Mouse (Mus musculus): ENCODE data around the gene Il5ra.

Il5ra gene

DNA sequence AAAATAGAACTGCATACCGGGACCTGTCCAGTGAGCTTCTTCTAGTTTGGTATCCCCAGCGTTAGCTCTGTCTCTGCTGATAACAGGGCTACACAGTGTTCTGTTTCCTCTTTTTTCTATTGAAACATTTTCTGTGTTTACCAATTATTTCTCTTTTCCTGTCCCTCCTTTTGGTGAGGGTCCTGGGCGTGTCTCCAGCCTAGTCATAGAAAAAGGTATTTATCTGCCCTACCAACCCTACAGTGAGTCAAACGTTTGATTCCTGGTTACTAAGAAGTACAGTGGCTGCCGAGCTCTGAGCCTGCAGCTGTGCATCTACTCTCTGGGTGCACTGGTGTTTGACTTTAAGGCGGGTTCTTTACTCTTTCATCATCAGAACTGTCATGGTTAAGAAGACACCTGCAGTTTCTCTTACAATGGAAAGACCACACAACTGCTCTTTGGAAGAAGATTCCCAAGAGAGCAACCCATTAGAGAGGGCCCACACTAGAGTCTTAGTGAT, at the start of gene Il5ra:
Gene Il5ra (minus strand): TSS at position 151 of the 502 bp plus-strand sequence.
- no peak for ATAC-seq (ENCODE audit: low TSS enrichment)

GRCm38 (mm10) chr6:106794094-106794814, 45.4 kb upstream of the Il5ra start:
- no peak for ATAC-seq (ENCODE audit: low TSS enrichment)

- ATAC-seq (ENCODE audit: low TSS enrichment) = no peak
These were observed 44.8 kb upstream of the Il5ra start for GRCm38 (mm10) chr6:106793621-106794020.

DNA sequence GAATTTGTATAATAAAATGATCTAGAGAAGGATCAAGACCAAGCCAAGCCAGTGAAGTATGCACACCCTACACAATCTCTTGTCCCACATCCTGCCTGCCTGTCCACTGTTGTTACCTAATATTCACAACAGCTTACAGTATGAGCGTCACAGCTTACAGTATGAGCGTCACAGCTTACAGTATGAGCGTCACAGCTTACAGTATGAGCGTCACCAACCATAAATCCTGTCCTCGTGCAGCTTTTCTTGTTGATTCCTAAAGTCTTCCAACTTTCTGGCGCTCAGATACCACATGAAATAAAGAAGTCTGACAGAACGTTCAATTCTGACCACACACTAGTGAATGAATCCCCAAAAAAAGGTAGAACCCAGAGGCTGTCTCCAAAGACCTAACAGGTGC, 44.3 kb upstream of the Il5ra start:
- no peak for ATAC-seq (ENCODE audit: low TSS enrichment)

DNA sequence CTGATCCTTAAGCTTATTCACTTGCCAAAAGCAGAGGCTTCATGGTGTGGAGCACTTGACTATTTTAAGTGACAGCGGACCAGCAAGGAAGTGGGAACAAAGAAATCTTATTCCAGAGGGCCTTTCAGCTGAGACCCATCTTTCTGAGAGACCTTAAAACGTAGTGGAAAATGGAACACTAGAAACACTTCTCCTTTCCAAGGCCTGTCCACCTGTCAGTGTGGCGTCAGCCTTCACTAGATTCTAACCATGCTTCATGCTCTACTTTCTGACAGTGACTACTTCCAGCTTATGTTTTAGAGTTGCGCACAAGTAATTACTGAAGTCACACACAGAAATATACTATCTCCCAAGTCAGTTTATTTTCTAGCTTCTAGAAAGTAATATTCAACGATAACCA, 43.6 kb upstream of the Il5ra start:
- ATAC-seq (ENCODE audit: low TSS enrichment) = no peak

DNA sequence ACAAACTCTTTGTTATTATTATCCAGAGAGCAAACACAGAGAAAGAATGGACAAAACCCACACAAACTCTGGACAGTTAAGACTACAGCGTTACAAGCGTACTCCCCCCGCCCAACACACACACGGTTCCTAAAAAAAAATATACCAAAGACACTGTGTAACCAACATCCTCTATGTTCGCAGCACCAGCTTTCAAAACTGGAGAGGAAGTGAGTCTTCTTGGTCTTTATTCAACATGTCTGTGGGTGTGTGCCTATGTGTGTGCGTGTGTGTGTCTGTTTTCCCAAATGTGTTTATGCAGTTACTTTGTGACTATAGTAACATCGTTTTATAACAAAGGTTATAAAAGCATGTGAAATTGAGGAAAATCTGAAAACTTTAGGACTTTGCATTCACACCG, 42.6 kb upstream of the Il5ra start:
- no peak for ATAC-seq (ENCODE audit: low TSS enrichment)

DNA sequence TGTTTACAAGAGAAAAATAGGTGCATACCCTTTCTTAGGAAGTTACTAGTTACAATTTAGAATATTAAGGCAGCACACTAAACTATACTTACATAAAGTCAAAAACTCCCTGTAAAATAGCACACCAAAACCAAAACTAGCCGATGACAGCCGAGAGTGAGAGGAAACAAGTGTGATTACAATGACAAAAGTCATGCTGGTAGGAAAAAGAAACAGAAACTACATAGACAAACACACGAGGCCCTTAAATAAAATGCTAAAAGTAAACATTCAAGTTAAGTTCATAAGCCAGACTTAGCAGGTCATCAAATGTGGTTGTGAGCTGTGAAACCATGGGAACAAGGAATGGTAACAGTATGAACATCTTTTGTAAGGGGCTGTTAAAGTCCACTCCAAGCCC, 38.3 kb upstream of the Il5ra start:
- ATAC-seq (ENCODE audit: low TSS enrichment) = no peak

- ATAC-seq (ENCODE audit: low TSS enrichment) = no peak
These were observed 21.2 kb upstream of the Il5ra start for GRCm38 (mm10) chr6:106770046-106770445.

GRCm38 (mm10) chr6:106769290-106769866, 20.5 kb upstream of the Il5ra start:
- no peak; the same call in none of the 2 replicates for ATAC-seq (ENCODE audit: low TSS enrichment)

- peak; percentile 99 for ATAC-seq (ENCODE audit: low TSS enrichment)
These were observed 19.9 kb upstream of the Il5ra start, which contains the start of gene Trnt1 for GRCm38 (mm10) chr6:106768640-106769289. Gene Trnt1, plus strand, starts transcription at chr6:106769120.

GRCm38 (mm10) chr6:106766774-106767173, 17.9 kb upstream of the Il5ra start:
- ATAC-seq (ENCODE audit: low TSS enrichment) = no peak

DNA sequence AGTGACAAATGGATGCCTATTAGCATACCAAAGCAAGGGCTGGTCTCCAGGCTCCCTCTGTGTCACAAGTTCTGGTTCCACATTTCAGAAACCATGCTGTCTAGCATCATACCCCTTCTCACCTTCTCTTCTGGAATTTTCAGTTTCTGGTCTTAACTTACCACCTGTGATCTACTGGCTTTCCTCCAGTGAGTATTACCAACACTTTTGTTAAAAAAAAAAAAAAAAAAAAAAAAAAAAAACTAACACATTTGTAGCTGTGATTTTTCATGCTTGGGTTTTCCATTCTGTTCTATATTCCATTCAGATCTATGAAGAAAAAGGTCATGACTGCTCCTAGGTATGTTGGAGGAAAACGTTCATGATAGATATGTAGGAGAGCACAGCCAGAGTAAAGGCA, 17.1 kb upstream of the Il5ra start:
- no peak for ATAC-seq (ENCODE audit: low TSS enrichment)

DNA sequence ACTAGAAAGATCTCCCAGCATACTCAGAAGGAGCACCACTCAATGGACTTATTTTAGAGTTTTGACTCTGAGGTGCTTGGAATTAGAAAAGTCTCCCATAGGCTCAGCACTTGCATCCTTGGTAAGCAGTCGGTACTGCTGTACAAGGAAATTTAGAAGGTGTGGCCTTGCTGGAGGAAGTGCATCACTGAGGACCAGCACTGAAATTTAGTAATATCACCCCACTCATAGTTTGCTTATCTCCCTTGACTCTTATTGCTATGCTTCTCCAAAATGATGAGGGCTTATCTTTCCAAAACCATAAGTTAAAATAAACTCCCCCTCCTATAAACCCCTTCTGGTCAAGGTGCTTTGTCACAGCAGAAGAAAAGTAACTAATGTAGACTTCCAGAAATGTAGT, 12.6 kb upstream of the Il5ra start:
- ATAC-seq (ENCODE audit: low TSS enrichment) = no peak

- no peak for ATAC-seq (ENCODE audit: low TSS enrichment)
These were observed 11.8 kb upstream of the Il5ra start for GRCm38 (mm10) chr6:106760473-106761218.

GRCm38 (mm10) chr6:106758299-106758698, 9.5 kb upstream of the Il5ra start:
- no peak for ATAC-seq (ENCODE audit: low TSS enrichment)

DNA sequence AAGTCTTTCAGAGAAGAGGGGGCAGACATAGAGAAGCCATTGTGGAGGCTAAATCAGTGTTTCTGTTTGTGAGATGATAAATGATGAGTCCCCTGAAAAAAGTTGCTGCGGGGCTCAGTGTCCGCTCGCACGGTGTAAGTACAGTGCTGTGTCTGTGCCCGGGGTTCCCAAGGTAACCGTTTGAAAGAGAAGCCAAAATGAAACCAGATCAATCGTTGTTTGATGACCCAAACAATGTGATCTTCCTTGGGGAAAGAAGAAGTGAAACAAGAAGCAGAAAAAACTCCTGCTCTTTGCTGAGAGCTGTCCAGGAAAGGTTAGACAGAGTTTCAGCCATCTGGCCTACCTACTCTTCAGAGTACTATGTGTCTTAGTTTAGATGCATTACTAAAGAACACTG, 1.5 kb upstream of the Il5ra start:
- ATAC-seq (ENCODE audit: low TSS enrichment) = no peak

DNA sequence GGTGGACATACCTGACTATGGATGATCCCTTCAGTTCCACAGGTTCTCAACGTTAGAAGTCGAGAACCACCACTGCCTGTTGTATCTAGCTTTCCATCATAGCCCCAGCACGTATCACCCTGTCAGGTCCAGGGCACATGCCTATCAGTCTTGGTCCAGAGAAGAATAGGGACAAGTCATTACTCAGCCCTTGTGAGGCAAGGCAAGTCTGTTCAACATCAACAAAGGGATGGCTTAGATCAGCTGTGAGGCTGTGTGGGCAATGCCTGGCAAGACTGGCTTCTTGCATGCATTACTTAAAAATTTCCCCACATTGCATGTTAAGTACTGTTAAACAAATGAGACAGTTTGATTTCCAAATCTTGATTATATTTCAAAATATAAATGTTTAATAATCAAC, 1.0 kb downstream of the Il5ra start:
- ATAC-seq (ENCODE audit: low TSS enrichment) = no peak

DNA sequence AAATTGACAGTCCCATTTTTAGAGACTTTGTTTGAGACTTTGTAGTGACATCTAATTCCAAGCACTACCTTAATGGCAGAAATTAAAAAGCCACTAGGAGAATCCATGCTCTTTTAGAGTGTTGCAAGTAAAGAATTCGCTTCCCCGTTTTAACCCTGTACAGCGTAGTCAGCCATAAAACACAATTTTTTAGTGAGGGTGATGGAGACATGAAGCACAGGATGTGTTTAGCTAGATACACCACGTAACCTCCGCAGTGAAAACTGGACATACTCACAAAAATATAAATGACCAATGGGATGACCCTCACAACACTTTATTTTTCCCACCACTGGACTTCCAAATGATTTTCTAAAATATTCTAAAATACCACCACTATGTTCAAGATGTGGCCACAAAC, 1.6 kb downstream of the Il5ra start:
- ATAC-seq (ENCODE audit: low TSS enrichment) = no peak

DNA sequence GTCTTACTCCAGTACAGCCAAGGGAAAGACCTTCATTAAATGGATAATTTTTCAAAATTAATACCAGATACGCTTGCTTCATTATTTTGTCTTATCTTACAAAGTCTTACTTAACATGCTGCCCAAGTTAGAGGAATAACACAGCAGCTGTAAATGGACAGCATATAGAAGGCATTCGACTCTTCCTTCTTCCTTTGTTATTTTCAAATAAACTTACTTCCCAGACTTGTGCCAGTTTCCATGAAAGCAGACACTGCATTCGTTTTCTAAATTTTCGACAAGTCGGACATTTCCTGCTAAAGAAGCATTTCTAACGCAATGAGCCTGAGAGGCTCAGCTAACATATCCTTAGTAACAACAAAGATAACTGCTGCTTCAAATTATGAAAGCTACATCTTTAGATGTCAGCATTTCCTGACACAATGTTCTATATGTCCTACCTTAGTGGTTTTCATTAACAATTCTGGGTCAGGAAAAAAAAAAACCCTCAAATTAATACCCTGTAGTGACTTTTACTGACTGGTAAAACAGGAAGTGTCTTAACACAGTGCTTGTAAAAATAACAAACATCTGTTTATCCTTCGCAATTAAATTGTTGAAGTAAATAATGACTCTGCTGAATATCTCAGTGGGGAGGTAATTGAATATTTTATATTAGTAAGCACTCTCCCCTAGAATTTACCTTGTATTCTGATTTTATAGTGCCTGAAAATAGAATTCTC, 3.0 kb downstream of the Il5ra start:
- no peak for ATAC-seq (ENCODE audit: low TSS enrichment)

DNA sequence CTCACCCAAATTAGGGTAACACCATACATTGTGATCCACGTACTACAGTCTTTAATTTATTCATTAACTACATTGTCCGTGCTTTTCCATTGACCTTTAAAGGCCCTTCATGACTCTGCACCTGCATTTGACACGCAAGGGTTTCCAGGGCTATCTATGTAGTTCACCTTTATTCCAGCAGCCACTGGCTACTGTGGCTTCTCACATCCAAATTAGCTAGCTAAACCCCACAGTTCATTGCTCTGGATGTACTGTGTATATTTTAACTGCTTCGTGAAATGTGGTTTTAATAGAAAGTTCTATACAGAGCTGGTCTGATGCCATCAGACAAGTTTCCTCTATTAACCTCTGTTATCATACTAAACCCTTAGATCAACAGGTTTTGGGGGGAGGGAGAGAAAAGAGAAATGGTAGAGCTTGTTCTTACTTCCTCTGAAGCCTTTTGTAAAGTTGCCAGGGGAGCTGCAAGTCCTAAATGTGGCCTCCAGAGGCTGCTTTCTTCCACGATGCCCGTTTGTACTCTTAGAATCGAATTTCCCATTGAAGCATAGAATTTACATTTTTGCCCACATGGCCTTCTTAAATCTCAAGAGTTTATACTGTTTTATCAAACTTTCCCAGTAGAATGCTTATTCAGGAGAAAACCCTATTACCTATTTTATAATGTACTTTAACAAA, 5.1 kb downstream of the Il5ra start:
- ATAC-seq (ENCODE audit: low TSS enrichment) = no peak

GRCm38 (mm10) chr6:106740244-106740825, 8.5 kb downstream of the Il5ra start:
- no peak for ATAC-seq (ENCODE audit: low TSS enrichment)
